Mouse (Mus musculus): ENCODE results near the gene Ano9. TPM values are rescaled to one million over a fixed set of nuclear protein-coding genes. Genes with fewer than 3 reads are reported as not detected.
A peak's percentile ranks its signal among the peaks of the same experiment; 100 is the strongest.

Ano9 gene
- total RNA-seq, 2 experiments from 2014 or later = not detected

DNA sequence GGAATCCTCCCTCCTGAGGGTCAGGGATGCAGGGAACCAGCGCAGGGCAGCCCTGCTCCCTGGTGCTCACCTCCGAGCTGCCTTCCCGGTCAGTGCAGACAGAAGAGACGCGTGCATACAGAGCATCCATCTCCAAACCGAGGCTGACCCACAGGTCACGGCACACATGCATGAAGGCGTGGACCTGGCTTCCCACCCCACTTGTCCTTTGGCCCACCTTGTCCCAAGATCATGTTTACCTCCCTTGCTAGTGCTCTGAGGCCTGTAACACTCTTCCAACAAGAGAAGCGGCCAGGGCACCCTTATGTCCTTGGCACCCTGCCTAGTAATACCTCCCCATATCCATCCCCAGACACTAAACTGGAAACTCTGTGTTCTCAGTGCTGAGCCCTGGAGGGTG lies 1.7 kb downstream of the Ano9 start:
- ATAC-seq (replicated peaks; ENCODE audit: poor library complexity, severe bottlenecking) = no peak

DNA sequence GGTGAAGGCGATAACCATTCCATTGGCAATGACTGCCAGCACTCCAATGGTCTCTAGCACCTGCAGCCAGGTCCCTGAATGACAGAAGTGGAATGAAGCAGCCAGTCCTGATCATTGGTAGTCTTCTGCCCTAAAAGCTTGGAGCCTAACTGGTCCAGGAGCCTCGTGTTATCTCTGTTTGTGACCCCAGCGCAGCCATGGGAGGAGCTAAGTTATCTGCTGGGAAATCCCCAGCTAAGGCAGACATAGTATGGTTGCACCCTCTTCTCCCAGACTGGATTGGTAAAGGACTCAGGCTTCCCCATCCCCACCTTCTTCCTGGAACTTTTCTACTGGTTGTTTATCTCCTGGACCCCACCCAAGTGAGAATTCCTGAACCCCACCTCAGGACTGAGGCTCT lies 14.4 kb downstream of the Ano9 start:
- ATAC-seq (replicated peaks; ENCODE audit: poor library complexity, severe bottlenecking) = no peak

DNA sequence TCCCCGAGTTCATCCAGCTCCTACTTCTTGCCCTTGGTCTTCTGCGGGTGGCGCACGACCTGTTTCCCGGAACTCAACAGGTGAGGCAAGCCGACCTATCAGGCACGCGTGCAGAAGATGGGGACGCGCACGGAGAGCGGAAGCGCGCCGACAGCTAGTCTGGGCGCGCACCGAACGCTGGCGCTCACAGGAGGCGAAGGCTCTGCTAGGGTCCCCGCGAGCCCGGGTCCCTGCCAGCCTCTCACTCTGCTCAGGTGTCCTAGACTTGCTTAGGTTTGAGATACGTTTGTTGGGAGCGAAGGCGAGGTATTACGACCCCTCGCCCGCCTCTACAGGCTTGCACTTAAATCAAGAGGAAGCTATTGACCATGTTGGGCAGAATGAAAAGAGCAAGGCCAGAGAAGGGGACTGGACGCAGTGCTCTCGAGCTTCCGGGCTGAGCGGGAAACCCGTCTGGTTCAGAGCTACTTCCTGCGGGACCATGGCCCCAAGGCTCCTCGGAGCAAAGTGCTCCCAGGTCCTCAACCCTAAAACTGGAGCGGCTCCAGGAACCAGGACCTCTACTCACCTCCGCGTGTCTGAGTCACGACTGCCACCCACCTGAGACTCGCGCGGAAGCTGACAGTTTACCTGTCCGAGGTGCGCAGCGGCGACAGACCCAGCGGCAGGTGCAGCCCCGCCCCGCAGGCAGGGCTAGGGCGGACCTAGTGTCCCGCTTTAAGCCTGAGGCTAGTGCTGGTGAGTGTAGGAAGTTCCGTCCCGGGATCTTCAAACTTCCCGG lies 17.5 kb downstream of the Ano9 start, which contains the start of gene Sigirr:
Gene Sigirr (minus strand): TSS at position 662 of the 781 bp plus-strand sequence.
- ATAC-seq (replicated peaks; ENCODE audit: poor library complexity, severe bottlenecking) = peak; percentile 23; the same call in 1 of the 2 replicates

DNA sequence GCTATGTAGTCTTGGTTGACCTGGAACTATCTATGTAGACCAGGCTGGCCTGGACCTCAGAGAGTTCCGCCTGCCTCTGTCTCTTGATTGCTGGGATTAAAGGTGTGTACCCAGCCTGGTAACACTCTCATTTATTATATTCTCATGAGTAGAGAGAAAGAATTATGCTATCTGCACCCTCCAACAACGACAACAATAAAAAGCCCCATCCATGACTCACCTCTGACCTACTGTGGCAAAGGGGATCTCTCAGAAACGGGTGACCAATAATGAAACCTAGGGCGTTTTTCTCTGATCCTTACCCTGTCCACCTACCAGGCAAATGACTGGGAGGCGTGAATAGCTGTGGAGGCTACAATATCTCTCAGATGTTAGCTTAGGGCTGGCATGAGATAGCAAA lies 20.4 kb downstream of the Ano9 start:
- ATAC-seq (replicated peaks; ENCODE audit: poor library complexity, severe bottlenecking) = no peak

DNA sequence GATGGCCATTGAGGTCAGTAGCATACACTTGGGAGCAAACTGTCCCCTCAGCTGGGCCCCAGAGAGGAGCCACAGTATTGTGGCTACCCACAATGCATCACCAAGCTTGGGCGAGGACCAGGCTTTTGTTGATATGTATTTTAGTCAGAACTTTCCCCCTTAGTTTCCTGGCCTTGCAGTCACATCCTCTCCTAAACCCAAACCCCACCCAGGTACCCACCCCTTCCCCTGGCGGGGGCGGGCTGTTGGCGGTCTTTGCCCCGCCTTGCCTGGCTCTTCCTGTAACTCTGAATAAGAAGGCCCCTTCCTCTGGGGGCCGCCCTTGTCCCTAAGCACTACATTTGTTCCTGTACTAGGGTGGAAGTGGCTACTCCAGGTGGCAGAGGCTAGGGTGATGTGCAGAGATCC lies 21.0 kb downstream of the Ano9 start:
- ATAC-seq (replicated peaks; ENCODE audit: poor library complexity, severe bottlenecking) = peak; percentile 68

DNA sequence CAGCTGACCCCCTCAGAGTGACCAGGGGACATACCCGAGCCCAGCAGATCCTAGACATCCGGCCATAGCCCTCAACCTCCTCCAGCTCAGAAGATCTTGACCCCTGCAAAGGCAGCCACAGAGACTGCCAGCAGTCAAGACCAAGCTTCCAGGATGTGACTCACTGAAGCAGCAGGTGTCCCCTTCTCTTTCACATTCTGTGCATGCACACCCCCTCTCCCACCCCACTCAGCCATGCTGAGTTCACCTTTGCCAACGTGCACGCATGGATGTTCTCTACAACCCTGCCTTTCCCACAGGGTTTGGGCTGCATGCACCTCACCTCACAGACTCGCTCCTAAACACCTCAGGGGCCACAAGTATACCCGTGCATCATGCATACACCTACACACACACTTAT lies 21.6 kb downstream of the Ano9 start:
- ATAC-seq (replicated peaks; ENCODE audit: poor library complexity, severe bottlenecking) = no peak

DNA sequence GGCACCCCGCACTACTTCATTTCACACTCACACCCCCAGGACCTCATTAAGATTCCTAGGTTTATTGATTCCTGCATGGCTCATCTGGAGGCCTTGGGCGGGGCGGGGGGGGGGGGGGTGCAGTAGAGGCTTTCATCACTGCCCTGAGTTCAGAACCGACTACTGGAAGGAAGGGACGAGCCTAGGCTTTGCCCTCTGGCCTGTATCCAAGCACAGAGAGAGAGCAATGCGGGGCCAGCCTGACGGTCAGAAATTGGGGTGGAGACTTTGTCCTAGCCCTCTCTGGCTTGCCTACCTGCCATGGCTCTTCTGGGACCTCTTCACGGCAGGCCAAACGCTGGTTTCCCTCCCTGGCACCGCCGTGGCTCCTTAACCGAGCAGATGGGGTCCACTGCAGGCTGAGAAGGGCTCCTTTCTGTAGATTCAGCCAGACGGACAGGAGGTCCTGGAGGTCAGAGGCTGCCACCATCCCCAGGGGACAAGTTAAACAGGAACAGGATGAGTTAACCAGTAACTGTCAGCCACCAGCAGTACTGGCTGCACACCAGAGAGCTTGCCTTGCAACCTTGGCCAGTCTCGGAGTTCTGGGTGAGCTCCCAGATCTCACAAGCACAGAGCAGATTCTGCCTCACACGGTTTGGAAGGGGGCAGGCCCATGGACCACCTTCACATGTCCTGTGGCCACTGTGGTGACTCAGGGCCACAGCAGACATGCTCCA lies 23.0 kb downstream of the Ano9 start:
- no peak for ATAC-seq (replicated peaks; ENCODE audit: poor library complexity, severe bottlenecking)

DNA sequence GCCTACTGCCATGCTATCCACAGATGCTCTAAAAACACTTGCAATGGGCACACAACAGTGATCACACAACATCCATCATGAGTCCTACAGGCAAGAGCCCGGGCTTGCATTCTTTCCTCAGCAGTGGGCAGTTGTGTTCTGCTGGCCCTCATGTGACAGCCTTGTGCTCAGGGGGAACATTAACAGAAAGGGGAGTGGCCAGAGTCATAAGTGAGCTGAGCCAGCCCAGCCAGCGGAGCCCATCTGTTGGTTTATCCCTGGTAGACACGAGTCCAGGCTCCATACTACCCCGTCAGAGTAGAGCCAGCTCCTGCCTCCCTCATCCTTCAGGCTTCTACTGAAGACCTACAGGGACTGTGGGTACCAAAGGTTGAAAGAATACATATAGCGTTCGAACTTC lies 23.7 kb downstream of the Ano9 start:
- ATAC-seq (replicated peaks; ENCODE audit: poor library complexity, severe bottlenecking) = no peak

DNA sequence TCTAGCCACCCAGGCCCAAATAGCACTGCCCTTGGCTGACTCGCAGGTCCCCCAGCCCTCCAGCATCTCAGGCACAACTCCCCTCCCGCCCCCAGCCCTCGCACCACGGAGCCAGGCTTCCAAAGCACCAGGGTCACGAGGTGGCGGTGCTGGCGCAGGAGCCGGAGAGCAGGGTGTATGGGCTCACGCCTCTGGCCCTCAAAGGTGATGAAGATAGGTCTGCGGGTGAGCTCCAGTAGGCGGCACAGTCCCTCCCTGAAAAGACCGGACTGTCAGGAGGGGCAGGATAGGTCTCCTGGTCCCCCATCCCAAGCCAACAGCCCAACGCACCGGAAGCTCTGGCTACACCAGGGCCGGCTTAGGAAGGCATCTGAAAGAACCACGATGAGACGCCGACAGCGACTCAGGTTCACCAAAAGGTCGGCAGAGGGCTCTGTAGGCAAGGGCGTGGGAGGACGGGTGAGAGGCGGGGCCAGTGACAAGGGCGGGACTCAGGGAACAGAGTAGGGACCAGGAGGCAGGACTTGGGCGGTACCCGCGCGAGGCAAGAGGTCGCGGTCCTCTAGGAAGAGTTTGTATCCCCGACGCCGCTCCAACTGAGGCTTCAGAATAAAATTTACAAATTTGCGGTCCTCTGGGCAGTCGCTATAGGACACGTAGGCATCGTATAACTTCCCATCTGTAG lies 25.4 kb downstream of the Ano9 start:
- ATAC-seq (replicated peaks; ENCODE audit: poor library complexity, severe bottlenecking) = peak; percentile 73

DNA sequence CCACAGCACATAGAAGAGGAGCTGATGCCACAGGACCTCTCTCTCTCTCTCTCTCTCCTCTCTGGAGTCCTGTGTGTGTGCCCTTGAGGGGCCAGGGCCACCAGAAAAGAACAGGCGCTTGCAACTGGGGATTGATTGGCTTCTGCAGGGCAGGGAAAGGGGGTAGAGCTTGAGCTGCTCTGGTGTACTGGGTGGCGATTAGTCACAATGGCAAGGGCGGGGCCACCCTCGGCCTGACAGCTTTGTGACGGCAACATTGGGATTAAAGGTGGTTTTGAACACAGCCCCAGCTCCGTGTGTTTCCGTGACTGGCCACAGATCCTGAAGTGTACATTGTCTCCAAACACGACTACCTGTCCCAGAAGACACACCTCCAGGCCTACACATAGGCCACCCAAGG lies 27.4 kb downstream of the Ano9 start:
- ATAC-seq (replicated peaks; ENCODE audit: poor library complexity, severe bottlenecking) = no peak

DNA sequence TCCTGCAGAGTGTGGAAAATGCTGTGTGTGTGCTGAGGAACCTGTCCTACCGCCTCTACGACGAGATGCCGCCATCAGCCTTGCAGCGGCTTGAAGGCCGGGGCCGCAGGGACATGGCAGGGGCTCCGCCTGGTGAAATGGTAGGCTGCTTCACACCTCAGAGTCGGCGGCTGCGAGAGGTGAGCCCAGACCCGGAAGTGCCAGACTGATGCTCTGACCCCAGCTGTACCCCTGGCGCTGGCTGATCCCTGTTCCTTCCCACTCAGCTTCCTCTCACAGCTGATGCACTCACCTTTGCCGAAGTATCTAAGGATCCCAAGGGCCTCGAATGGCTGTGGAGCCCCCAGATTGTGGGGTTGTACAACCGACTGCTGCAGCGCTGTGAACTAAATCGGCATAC lies 29.1 kb downstream of the Ano9 start:
- ATAC-seq (replicated peaks; ENCODE audit: poor library complexity, severe bottlenecking) = peak; percentile 40

DNA sequence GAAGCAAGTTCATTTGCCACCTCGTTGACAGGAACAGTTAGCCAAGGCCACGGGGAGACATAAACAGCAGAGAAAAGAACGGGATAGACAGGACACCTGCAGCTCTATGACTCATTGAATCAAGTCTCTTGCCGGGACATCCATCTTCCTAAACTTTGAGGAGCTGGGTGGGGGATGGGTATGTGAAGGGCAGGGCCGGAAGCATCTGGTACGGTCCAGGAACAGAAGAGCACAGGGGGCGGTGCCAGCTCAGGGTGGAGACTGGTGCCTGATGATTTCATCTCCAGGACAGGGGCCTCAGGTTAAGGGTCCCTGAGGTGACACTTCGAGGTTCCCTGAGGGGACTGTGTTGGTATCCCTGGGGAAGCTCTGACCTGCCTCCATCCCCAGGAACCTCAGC lies 29.7 kb downstream of the Ano9 start:
- peak; percentile 43 for ATAC-seq (replicated peaks; ENCODE audit: poor library complexity, severe bottlenecking)

DNA sequence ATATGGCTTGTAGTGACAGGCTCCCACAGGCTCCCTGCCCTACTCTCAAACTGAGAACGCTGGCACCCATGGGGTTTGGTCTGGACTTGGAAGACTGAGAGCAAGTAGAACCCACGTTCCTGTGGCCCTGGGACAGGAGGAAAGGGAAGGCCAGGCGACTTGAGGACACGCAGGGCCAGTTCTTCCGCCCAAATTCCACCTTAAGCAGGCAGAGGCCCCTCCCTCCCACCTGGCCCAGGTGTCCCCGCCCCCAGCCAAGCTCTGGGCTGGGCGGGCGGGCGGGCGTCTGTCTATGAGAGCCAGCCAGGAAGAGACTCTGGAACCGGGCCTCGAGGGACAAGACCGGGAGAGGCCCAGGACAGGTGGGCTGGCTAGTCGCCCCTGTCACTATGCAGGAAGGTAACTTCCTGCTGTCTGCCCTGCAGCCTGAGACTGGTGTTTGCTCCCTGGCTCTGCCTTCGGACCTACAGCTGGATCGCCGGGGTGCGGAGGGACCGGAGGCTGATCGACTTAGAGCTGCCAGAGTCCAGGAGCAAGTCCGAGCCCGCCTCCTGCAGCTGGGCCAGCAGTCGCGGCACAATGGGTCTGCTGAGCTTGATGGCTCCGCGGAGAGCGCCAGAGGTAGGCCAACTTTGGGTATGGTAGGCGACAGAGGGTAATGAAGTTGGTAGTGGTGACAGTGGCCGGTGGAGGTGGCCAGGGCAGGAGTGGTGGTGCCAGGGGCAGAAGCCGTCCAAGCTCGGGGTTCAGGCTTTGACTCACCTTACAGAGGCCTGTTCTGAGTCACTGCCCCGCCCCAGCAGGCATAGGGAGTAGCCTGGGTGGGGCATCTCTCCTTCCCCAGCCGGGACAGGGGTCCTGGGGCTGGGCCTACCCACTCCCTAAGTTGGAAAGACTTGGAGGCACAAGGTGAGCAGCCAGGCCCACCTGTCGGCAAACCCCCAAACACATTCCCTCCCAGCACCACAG lies 37.8 kb downstream of the Ano9 start:
- ATAC-seq (replicated peaks; ENCODE audit: poor library complexity, severe bottlenecking) = no peak

DNA sequence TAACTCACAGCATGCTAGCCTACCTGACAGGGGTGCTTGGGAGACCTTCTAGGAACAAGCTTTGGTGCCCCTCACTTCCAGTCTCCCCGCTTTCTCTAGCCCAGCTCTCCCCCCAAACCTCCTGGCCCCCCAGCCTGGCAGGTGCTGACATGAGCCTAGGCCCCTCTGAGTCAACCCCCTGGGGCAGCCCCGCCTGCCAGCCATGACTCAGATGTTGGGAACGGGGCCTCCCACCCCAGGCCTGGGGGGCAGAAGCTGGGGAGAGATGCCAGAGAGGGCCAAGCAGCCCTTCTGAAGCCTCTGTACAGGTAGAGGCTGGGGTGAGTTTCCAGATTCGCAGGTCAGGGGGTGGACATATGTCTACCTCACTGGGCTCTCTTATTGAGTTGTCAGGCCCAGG lies 38.7 kb downstream of the Ano9 start:
- no peak for ATAC-seq (replicated peaks; ENCODE audit: poor library complexity, severe bottlenecking)

DNA sequence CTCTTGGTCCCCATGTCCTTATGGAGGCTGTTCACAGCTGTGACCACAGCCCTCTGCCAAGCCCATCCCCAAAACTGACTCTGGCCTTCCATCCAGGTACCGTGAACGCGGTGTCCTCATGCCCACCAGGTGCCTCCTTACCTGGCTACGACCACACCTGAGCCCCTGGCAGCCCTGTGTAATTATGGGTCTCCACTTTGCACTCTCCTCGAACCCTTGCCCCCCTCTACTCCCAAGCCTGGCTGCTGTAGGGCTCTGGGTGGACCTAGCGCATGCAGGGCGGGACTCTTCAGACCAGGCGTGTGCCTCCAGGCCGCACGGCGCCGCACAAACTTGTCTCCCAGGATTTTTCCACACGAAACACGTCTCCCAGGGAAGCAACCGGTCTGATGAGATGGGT lies 39.8 kb downstream of the Ano9 start, which contains the start of gene Pkp3:
Gene Pkp3 (plus strand): TSS at position 378 of the 400 bp plus-strand sequence.
- no peak for ATAC-seq (replicated peaks; ENCODE audit: poor library complexity, severe bottlenecking)

DNA sequence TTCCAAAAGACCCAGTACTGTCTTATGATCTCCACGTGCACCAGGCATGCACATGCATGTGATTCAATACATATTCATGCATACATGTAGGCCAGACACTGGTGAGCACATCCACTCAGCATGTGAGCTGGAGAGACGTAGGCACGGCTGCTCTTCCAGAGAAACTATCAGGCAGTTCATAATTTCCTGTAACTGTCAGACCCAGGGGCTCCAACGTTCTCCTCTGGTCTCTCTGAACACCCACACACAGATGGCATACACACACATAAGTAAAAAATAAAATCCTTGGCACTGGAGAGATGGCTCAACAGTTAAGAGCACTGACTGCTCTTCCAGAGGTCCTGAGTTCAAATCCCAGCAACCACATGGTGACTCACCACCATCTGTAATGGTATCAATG lies 43.8 kb downstream of the Ano9 start:
- ATAC-seq (replicated peaks; ENCODE audit: poor library complexity, severe bottlenecking) = no peak

DNA sequence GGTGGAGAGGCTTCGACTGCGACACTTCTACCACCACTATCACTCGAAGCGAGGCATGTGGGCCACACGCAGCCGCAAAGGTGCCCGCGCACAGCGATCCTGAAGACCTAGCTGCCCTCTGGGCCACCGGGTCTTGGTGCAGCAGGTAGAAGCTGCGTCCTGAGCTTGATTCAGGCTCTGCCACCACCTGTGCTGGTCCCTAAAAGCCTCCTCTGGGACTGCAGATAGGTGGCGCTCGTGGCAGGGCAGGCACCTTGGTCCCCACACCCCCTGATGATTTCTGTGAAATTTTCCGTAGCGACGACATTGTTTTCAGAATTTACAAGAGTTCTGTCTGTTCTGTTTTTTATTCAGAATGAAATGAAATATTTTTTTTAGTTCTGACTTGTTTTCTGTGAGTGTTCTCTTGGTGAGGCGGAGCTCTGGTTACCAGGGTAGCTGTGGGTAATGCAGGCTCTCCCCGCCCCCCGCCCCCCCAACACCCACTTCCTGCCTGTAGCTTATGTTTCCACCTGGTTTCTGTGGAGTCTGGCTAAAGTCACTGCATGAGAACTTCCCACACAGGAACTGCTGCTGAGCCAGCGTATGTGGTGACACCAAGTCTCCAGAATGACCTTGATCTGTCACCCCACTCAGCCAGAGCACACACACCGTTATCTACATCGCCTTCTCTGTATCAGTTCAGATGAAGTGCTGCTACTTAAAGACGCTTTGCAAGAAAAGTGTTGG lies 45.4 kb downstream of the Ano9 start:
- ATAC-seq (replicated peaks; ENCODE audit: poor library complexity, severe bottlenecking) = peak; percentile 43

DNA sequence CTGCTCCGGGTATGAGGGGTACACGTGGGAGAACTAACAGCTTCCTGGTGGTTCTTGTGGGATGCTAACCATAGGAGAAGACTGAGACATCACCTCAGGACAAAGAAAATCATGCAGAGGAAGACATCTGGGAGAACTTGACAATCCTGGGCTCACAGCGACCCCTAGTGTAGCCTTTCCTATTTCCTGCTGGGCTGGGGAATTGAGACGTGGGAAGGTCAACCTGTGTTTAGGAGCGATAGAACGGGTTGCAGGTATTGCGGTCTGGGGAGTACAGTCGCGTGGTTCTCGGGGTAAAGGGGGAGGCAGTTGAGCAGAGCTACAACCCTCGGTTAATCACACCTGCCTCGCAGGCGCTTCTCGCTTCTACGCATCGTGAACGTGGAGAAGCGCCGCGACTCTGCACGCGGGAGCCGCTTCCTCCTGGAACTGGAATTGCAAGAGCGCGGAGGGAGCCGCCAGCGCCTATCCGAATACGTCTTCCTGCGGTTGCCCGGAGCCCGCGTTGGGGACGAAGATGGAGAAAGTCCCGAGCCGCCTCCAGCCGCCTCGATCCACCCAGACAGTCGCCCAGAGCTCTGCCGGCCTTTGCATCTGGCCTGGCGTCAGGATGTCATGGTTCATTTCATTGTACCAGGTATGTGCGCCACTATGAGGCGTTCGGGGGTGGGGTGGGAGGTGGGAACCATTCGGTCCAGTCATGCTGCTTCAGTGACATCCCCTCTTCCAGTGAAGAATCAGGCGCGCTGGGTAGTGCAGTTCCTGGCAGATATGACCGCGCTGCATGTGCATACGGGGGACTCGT lies 47.3 kb downstream of the Ano9 start:
- peak; percentile 58 for ATAC-seq (replicated peaks; ENCODE audit: poor library complexity, severe bottlenecking)

DNA sequence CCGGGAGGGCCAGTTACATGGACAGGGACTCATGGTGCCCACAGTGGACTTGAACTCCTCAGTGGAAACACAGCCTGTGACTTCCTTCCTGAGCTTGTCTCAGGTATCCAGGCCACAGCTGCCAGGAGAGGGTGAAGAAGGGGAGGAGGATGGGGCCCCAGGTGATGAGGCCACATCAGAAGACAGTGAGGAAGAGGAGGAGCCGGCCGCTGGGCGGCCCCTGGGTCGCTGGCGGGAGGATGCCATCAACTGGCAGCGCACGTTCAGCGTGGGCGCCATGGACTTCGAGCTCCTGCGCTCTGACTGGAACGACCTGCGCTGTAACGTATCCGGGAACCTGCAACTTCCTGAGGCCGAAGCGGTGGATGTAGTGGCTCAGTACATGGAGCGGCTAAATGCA lies 49.3 kb downstream of the Ano9 start:
- no peak for ATAC-seq (replicated peaks; ENCODE audit: poor library complexity, severe bottlenecking)

Data from granulocyte monocyte progenitor cell, adult 5-6 weeks (primary cell).